16 mouse cellular contexts compared by ENCODE assay signal in genomic region chr10:75068624-75069328, GRCm38 (mm10). TPM values are rescaled to one million over a fixed set of nuclear protein-coding genes. Genes with fewer than 3 reads are reported as not detected.
A peak's percentile ranks its signal among the peaks of the same experiment; 100 is the strongest.
DNase-seq lines count a peak whose midpoint lies in the region; ATAC-seq and TF ChIP-seq lines count a peak whose summit lies in the region.
"Had no signal": no experiment of that assay in that cellular context is flagged by ENCODE, and none has a peak within 500 bp of the region (broad histone marks: within the 10 kb centered on the region; RNA-seq: fewer than 3 reads in every experiment).

No protein-coding gene starts in this region.

- H3K9ac ChIP-seq in heart, embryonic 11.5 days (ENCODE audit: low read depth, low read length) = no peak overlapping the region
- no peak overlapping the region for H3K9ac ChIP-seq in kidney, postnatal 0 days (ENCODE audit: low read depth, low read length)
- H3K9ac ChIP-seq in forebrain, embryonic 15.5 days (replicated peaks) = no peak overlapping the region
- H3K9ac ChIP-seq: embryonic facial prominence, embryonic 15.5 days; limb, embryonic 13.5 days; midbrain, embryonic 15.5 days had no signal

- no peaks in the 10 kb centered on the region for H3K9me3 ChIP-seq in heart, embryonic 11.5 days (replicated peaks; ENCODE audit: control insufficient read depth, low read length)
- H3K9me3 ChIP-seq in kidney, postnatal 0 days (replicated peaks; ENCODE audit: low read length) = no peaks in the 10 kb centered on the region
- no peaks in the 10 kb centered on the region for H3K9me3 ChIP-seq in forebrain, embryonic 15.5 days
- H3K9me3 ChIP-seq: embryonic facial prominence, embryonic 15.5 days; limb, embryonic 13.5 days; midbrain, embryonic 15.5 days had no signal

- peaks cover 23% of the 10 kb centered on the region for H3K4me1 ChIP-seq in heart, embryonic 11.5 days (ENCODE audit: control insufficient read depth, insufficient read depth, low read length)
- peaks cover 11% of the 10 kb centered on the region for H3K4me1 ChIP-seq in kidney, postnatal 0 days (replicated peaks; ENCODE audit: insufficient read depth, low read length)
- H3K4me1 ChIP-seq in cerebellum, adult 2 months (ENCODE audit: control insufficient read depth, insufficient read depth, low read length) = peaks cover 13% of the 10 kb centered on the region
- peaks cover 64% of the 10 kb centered on the region for H3K4me1 ChIP-seq in forebrain, embryonic 15.5 days

- no peak overlapping the region for H3K4me3 ChIP-seq in heart, embryonic 11.5 days (ENCODE audit: low read depth, low read length)
- H3K4me3 ChIP-seq in C2C12 (ENCODE audit: insufficient read depth, poor library complexity, severe bottlenecking) = no peak overlapping the region
- no peak overlapping the region for H3K4me3 ChIP-seq in kidney, postnatal 0 days (replicated peaks; ENCODE audit: low read depth, low read length)
- H3K4me3 ChIP-seq in cerebellum, adult 2 months (replicated peaks; ENCODE audit: insufficient read depth, low read depth, low read length) = no peak overlapping the region
- H3K4me3 ChIP-seq in forebrain, embryonic 15.5 days = no peak overlapping the region
- H3K4me3 ChIP-seq: embryonic facial prominence, embryonic 15.5 days; limb, embryonic 13.5 days; midbrain, embryonic 15.5 days had no signal

- H3K79me2 ChIP-seq in C2C12 (ENCODE audit: control insufficient read depth, insufficient read depth) = peaks cover 100% of the 10 kb centered on the region

- no peak overlapping the region for H3ac ChIP-seq in C2C12 (ENCODE audit: control insufficient read depth, insufficient read length, low read depth)

- no peak for TF ChIP-seq POLR2A in cerebellum, adult 2 months (IDR thresholded peaks at IDR 0.05; ENCODE audit: borderline replicate concordance, insufficient read depth, low read length)

- TF ChIP-seq CTCF in C2C12 (IDR thresholded peaks at IDR 0.05; ENCODE audit: control insufficient read depth, insufficient read depth, insufficient read length) = no peak
- no peak for TF ChIP-seq CTCF in kidney, postnatal 0 days (IDR thresholded peaks at IDR 0.05; ENCODE audit: low read depth)
- TF ChIP-seq CTCF in cerebellum, adult 2 months (IDR thresholded peaks at IDR 0.05; ENCODE audit: borderline replicate concordance, insufficient read depth, low read depth, low read length) = no peak

- H3K36me3 ChIP-seq in heart, embryonic 11.5 days (ENCODE audit: control insufficient read depth, insufficient read depth, low read length) = no peaks in the 10 kb centered on the region
- H3K36me3 ChIP-seq in C2C12 (ENCODE audit: control insufficient read depth, insufficient read depth) = peaks cover 5% of the 10 kb centered on the region
- H3K36me3 ChIP-seq in kidney, postnatal 0 days (ENCODE audit: insufficient read depth, low read length) = peaks cover 4% of the 10 kb centered on the region; the same call in 1 of the 2 replicates
- H3K36me3 ChIP-seq in forebrain, embryonic 15.5 days = no peaks in the 10 kb centered on the region
- H3K36me3 ChIP-seq: midbrain, embryonic 15.5 days had no signal

- DNase-seq in heart, adult 9 months (ENCODE audit: low spot score in 2 of 2) = no peak
- DNase-seq in kidney, postnatal 0 days (ENCODE audit: low spot score) = no peak
- DNase-seq in lung, postnatal 10 days = peak; percentile 49
- DNase-seq in cerebellum, adult 2 months = no peak
- DNase-seq in c-Kit-positive CD71-positive TER-119-positive erythroid progenitor cells, embryonic 14.5 days (ENCODE audit: low spot score) = no peak
- DNase-seq: adrenal gland, postnatal 25 days; heart, postnatal 14 days; spleen, adult 18-20 months; thymus, postnatal 25 days had no signal

- ATAC-seq in heart, embryonic 11.5 days (replicated peaks; ENCODE audit: insufficient number of reproducible peaks, low FRiP score, low TSS enrichment) = no peak
- no peak for ATAC-seq in kidney, postnatal 0 days (replicated peaks; ENCODE audit: low FRiP score, low read depth)
- no peak for ATAC-seq in forebrain, embryonic 15.5 days (replicated peaks)
- ATAC-seq: midbrain, embryonic 15.5 days; Patski had no signal

- H3K27ac ChIP-seq in heart, embryonic 11.5 days (ENCODE audit: low read depth, low read length) = no peak overlapping the region
- H3K27ac ChIP-seq in kidney, postnatal 0 days = 0 out of 2 replicates have a peak overlapping the region, but pooled peaks have one; percentile 3
- no peak overlapping the region for H3K27ac ChIP-seq in cerebellum, adult 2 months (ENCODE audit: insufficient read depth, low read length)
- no peak overlapping the region for H3K27ac ChIP-seq in forebrain, embryonic 15.5 days (replicated peaks)
- H3K27ac ChIP-seq: embryonic facial prominence, embryonic 15.5 days; limb, embryonic 13.5 days; midbrain, embryonic 15.5 days had no signal

- 46% methylated on average over 12 of the region's 12 CpGs for WGBS in heart, embryonic 11.5 days (ENCODE audit: insufficient replicate concordance)
- WGBS in kidney, postnatal 0 days = 32% methylated on average over 12 of the region's 12 CpGs
- whole genome bisulfite sequencing in cerebellum, adult 2 months = 65% methylated on average over 12 of the region's 12 CpGs
- WGBS in forebrain, embryonic 15.5 days = 63% methylated on average over 12 of the region's 12 CpGs

- 0 out of 2 replicates have a peak overlapping the region, but pooled peaks have one; percentile 15 for H3K4me2 ChIP-seq in heart, embryonic 11.5 days
- H3K4me2 ChIP-seq in kidney, postnatal 0 days (ENCODE audit: low read length) = peak overlapping the region; percentile 0; the same call in 1 of the 2 replicates
- H3K4me2 ChIP-seq in forebrain, embryonic 15.5 days (replicated peaks) = no peak overlapping the region
- H3K4me2 ChIP-seq: embryonic facial prominence, embryonic 15.5 days; limb, embryonic 13.5 days; midbrain, embryonic 15.5 days had no signal

- no peaks in the 10 kb centered on the region for H3K27me3 ChIP-seq in heart, embryonic 11.5 days (ENCODE audit: control insufficient read depth, insufficient read depth, low read length)
- H3K27me3 ChIP-seq in C2C12 (ENCODE audit: control insufficient read depth, insufficient read depth, insufficient read length) = no peaks in the 10 kb centered on the region
- H3K27me3 ChIP-seq in kidney, postnatal 0 days (ENCODE audit: insufficient read depth, low read length) = no peaks in the 10 kb centered on the region
- H3K27me3 ChIP-seq in cerebellum, adult 2 months (ENCODE audit: control insufficient read depth, insufficient read depth, low read length) = no peaks in the 10 kb centered on the region
- H3K27me3 ChIP-seq in forebrain, embryonic 15.5 days = no peaks in the 10 kb centered on the region
- H3K27me3 ChIP-seq: embryonic facial prominence, embryonic 15.5 days; limb, embryonic 13.5 days; midbrain, embryonic 15.5 days; Patski had no signal

- H3K79me3 ChIP-seq in C2C12 (ENCODE audit: low read depth) = peaks cover 57% of the 10 kb centered on the region

TF ChIP-seq in C2C12, 6 proteins besides CTCF, POLR2A, EP300 and RAD21:
- TF ChIP-seq MYOG (IDR thresholded peaks at IDR 0.05; ENCODE audit: control insufficient read depth, extremely low read depth, insufficient read length) (no peak), MYOD1 (IDR thresholded peaks at IDR 0.05; ENCODE audit: control insufficient read depth, insufficient read length, low read depth) (peak; percentile 36), FOSL1 (IDR thresholded peaks at IDR 0.05; ENCODE audit: insufficient read depth, low read length, poor library complexity, severe bottlenecking) (no peak), CEBPB (IDR thresholded peaks at IDR 0.05; ENCODE audit: low read depth) (no peak)

RNA-seq across cellular contexts. Expression of gene Bcr, which starts 8.4 kb away (rescaled TPM):
- polyA plus RNA-seq in heart, embryonic 11.5 days (2014; fragmentation: Nextera tagmentation; extraction: Ambion mirVana) = 26.5 and 31.1 TPM in 2 replicates
- polyA plus RNA-seq in C2C12 (2012; fragmentation: generic; extraction: Trizol) = 16.1 TPM
- polyA plus RNA-seq in kidney, postnatal 0 days (2015; fragmentation: Nextera tagmentation; extraction: Ambion mirVana) = 5.9 and 6.4 TPM in 2 replicates
- 44.3 and 44.4 TPM in 2 replicates for polyA plus RNA-seq in cerebellum, adult 2 months (2012; rRNA removed)
- polyA plus RNA-seq in forebrain, embryonic 15.5 days (2015; fragmentation: Nextera tagmentation; extraction: Ambion mirVana) = 15.7 and 16.3 TPM in 2 replicates

RNA-seq across cellular contexts. Expression of gene Rab36, which starts 31.9 kb away (rescaled TPM):
- 4.1 and 5.2 TPM in 2 replicates for polyA plus RNA-seq in heart, embryonic 11.5 days (2014; fragmentation: Nextera tagmentation; extraction: Ambion mirVana)
- polyA plus RNA-seq in C2C12 (2012; fragmentation: generic; extraction: Trizol) = 0.67 TPM
- 8.0 and 8.4 TPM in 2 replicates for polyA plus RNA-seq in kidney, postnatal 0 days (2015; fragmentation: Nextera tagmentation; extraction: Ambion mirVana)
- 20.4 and 21.2 TPM in 2 replicates for polyA plus RNA-seq in cerebellum, adult 2 months (2012; rRNA removed)
- 13.3 and 13.7 TPM in 2 replicates for polyA plus RNA-seq in forebrain, embryonic 15.5 days (2015; fragmentation: Nextera tagmentation; extraction: Ambion mirVana)

RNA-seq across cellular contexts. Expression of gene Rsph14, which starts 36.4 kb away (rescaled TPM):
- not detected in 2 replicates for polyA plus RNA-seq in heart, embryonic 11.5 days (2014; fragmentation: Nextera tagmentation; extraction: Ambion mirVana)
- not detected for polyA plus RNA-seq in C2C12 (2012; fragmentation: generic; extraction: Trizol)
- not detected in 2 replicates for polyA plus RNA-seq in kidney, postnatal 0 days (2015; fragmentation: Nextera tagmentation; extraction: Ambion mirVana)
- 0.43 and 0.79 TPM in 2 replicates for polyA plus RNA-seq in cerebellum, adult 2 months (2012; rRNA removed)
- 0.23 and 0.76 TPM in 2 replicates for polyA plus RNA-seq in forebrain, embryonic 15.5 days (2015; fragmentation: Nextera tagmentation; extraction: Ambion mirVana)
- polyA plus RNA-seq: limb, embryonic 13.5 days; Patski had no signal
